Mouse (Mus musculus) bone marrow, adult 2 months (tissue): ENCODE measurements at regions not wholly inside any gene's neighbourhood (a gene's known extent, or its start where the extent isn't known, plus 50 kb on each side); places are given as distances from the start of the nearest gene placed in this dataset.

Source experiments
- H3K27ac ChIP-seq: fragments of 200-500 bp; 2 replicates; pipeline ENCODE4 v1.5.1; 2012; ENCODE audit warnings: low read depth, mild to moderate bottlenecking, control low read depth, inconsistent platforms, low read length; ENCODE audit not compliant: control insufficient read depth, poor library complexity, insufficient read depth
- H3K4me1 ChIP-seq: fragments of 200-500 bp; 2 replicates; pipeline ENCODE4 v1.6.1; 2011; ENCODE audit warnings: low read length; ENCODE audit not compliant: control insufficient read depth, insufficient read depth
- H3K4me3 ChIP-seq: fragments of 200-500 bp; replicated peaks from 2 replicates; pipeline ENCODE3; 2011; ENCODE audit warnings: mild to moderate bottlenecking, low read depth, low read length, control low read depth; ENCODE audit not compliant: control insufficient read depth
- CTCF ChIP-seq: fragments of 200-500 bp; IDR thresholded peaks from 2 replicates; pipeline ENCODE4 v1.5.1; 2011; ENCODE audit warnings: low read length, control low read depth; ENCODE audit not compliant: control insufficient read depth, insufficient read depth
- POLR2A ChIP-seq: fragments of 200-500 bp; IDR thresholded peaks from 2 replicates; pipeline ENCODE4 v1.6.1; 2011; ENCODE audit warnings: low read depth, mild to moderate bottlenecking, control low read depth, low read length, borderline replicate concordance; ENCODE audit not compliant: control insufficient read depth
- WGBS: fragments of 180-500 bp; shearing (Covaris S2); methylation state at CpG from one replicate; pipeline ENCODE4 v1.1.7; 2018; 5-methylcytosine and 5-hydroxymethylcytosine counted together

GRCm38 (mm10) chr4:95501164-95501563, 56.1 kb upstream of the Fggy start:
- 63% methylated on average over 2 of the region's 2 CpGs for WGBS
- no peak overlapping the region for H3K27ac ChIP-seq
- TF ChIP-seq POLR2A: no peak
- no peak for TF ChIP-seq CTCF
- no peaks in the 10 kb centered on the region for H3K4me1 ChIP-seq
- no peak overlapping the region for H3K4me3 ChIP-seq

- no peak for TF ChIP-seq CTCF
- no peak for TF ChIP-seq POLR2A
- Histone ChIP-seq H3K27ac (no peak overlapping the region), H3K4me3 (no peak overlapping the region), H3K4me1 (no peaks in the 10 kb centered on the region)
- WGBS: 35% methylated on average over 7 of the region's 7 CpGs
Observed at GRCm38 (mm10) chr4:95507141-95507945, 50.0 kb upstream of the Fggy start.
